17 mouse cellular contexts compared by ENCODE assay signal in genomic region chr8:88537081-88537480, GRCm38 (mm10). TPM values are rescaled to one million over a fixed set of nuclear protein-coding genes. Genes with fewer than 3 reads are reported as not detected.
A peak's percentile ranks its signal among the peaks of the same experiment; 100 is the strongest.
DNase-seq lines count a peak whose midpoint lies in the region; ATAC-seq and TF ChIP-seq lines count a peak whose summit lies in the region.
"Had no signal": no experiment of that assay in that cellular context is flagged by ENCODE, and none has a peak within 500 bp of the region (broad histone marks: within the 10 kb centered on the region; RNA-seq: fewer than 3 reads in every experiment).

No protein-coding gene starts in this region.

- peak overlapping the region; percentile 24; the same call in 1 of the 2 replicates for H3K27ac ChIP-seq in hindbrain, embryonic 12.5 days
- H3K27ac ChIP-seq in hindbrain, embryonic 11.5 days (ENCODE audit: low read depth, low read length): no peak overlapping the region
- peak overlapping the region; percentile 92 for H3K27ac ChIP-seq in lung, embryonic 16.5 days (ENCODE audit: low read length)
- H3K27ac ChIP-seq in intestine, embryonic 16.5 days (ENCODE audit: low read length): peak overlapping the region; percentile 39; the same call in 1 of the 2 replicates
- peak overlapping the region; percentile 63; the same call in 1 of the 2 replicates for H3K27ac ChIP-seq in stomach, postnatal 0 days (replicated peaks)

- H3K4me1 ChIP-seq in hindbrain, embryonic 12.5 days: peaks cover 17% of the 10 kb centered on the region; the same call in 1 of the 2 replicates
- H3K4me1 ChIP-seq in hindbrain, embryonic 11.5 days (replicated peaks; ENCODE audit: control insufficient read depth, insufficient read depth, low read length): 0 out of 2 replicates have a peak, but pooled peaks cover 2% of the 10 kb centered on the region
- peaks cover 31% of the 10 kb centered on the region for H3K4me1 ChIP-seq in lung, embryonic 16.5 days (replicated peaks; ENCODE audit: control insufficient read depth, insufficient read depth, low read length)
- peaks cover 9% of the 10 kb centered on the region for H3K4me1 ChIP-seq in intestine, embryonic 16.5 days (ENCODE audit: control insufficient read depth, insufficient read depth, low read length)
- no peaks in the 10 kb centered on the region; the same call in 1 of the 2 replicates for H3K4me1 ChIP-seq in stomach, postnatal 0 days (replicated peaks; ENCODE audit: control insufficient read depth, insufficient read depth)

- TF ChIP-seq CTCF in stomach, postnatal 0 days (IDR thresholded peaks at IDR 0.05; ENCODE audit: low read depth): no peak

- no peaks in the 10 kb centered on the region for H3K27me3 ChIP-seq in hindbrain, embryonic 12.5 days
- H3K27me3 ChIP-seq in hindbrain, embryonic 11.5 days (ENCODE audit: control insufficient read depth, insufficient read depth, low read length): no peaks in the 10 kb centered on the region
- no peaks in the 10 kb centered on the region for H3K27me3 ChIP-seq in lung, embryonic 16.5 days (ENCODE audit: control insufficient read depth, insufficient read depth, low read depth, low read length)
- no peaks in the 10 kb centered on the region for H3K27me3 ChIP-seq in intestine, embryonic 16.5 days (replicated peaks; ENCODE audit: control insufficient read depth, insufficient read depth, low read length)
- no peaks in the 10 kb centered on the region for H3K27me3 ChIP-seq in stomach, postnatal 0 days (ENCODE audit: control insufficient read depth, insufficient read depth, low read length)

- H3K36me3 ChIP-seq in hindbrain, embryonic 12.5 days: 0 out of 2 replicates have a peak, but pooled peaks cover 6% of the 10 kb centered on the region
- H3K36me3 ChIP-seq in hindbrain, embryonic 11.5 days (ENCODE audit: control insufficient read depth, insufficient read depth, low read length): no peaks in the 10 kb centered on the region
- 0 out of 2 replicates have a peak, but pooled peaks cover 2% of the 10 kb centered on the region for H3K36me3 ChIP-seq in lung, embryonic 16.5 days (ENCODE audit: control insufficient read depth, insufficient read depth, low read length)
- no peaks in the 10 kb centered on the region for H3K36me3 ChIP-seq in intestine, embryonic 16.5 days (ENCODE audit: control insufficient read depth, insufficient read depth, low read length)
- no peaks in the 10 kb centered on the region for H3K36me3 ChIP-seq in stomach, postnatal 0 days (ENCODE audit: control insufficient read depth, insufficient read depth, low read length)

- no peaks in the 10 kb centered on the region for H3K9me3 ChIP-seq in hindbrain, embryonic 12.5 days (replicated peaks)
- H3K9me3 ChIP-seq in hindbrain, embryonic 11.5 days (ENCODE audit: control insufficient read depth, low read length): no peaks in the 10 kb centered on the region
- no peaks in the 10 kb centered on the region for H3K9me3 ChIP-seq in lung, embryonic 16.5 days (ENCODE audit: control insufficient read depth, low read length)
- H3K9me3 ChIP-seq in intestine, embryonic 16.5 days (ENCODE audit: control insufficient read depth, low read length): no peaks in the 10 kb centered on the region
- no peaks in the 10 kb centered on the region for H3K9me3 ChIP-seq in stomach, postnatal 0 days (ENCODE audit: control insufficient read depth, low read length)

- ATAC-seq in hindbrain, embryonic 12.5 days (ENCODE audit: low FRiP score): no peak
- no peak for ATAC-seq in hindbrain, embryonic 11.5 days (ENCODE audit: low FRiP score)
- no peak for ATAC-seq in lung, embryonic 16.5 days (ENCODE audit: low read depth)
- no peak for ATAC-seq in intestine, embryonic 16.5 days
- ATAC-seq in stomach, postnatal 0 days (ENCODE audit: low FRiP score, low TSS enrichment): no peak
- ATAC-seq: CD4-positive, CD25-positive, alpha-beta regulatory T cell, adult 4 months had no signal

- intact Hi-C loops in left cerebral cortex, postnatal 36 days (cut with DNase I): no loop called here

- TF ChIP-seq EP300 in stomach, postnatal 0 days (optimal IDR thresholded peaks at IDR 0.05): no peak

- no peak overlapping the region for H3K4me2 ChIP-seq in hindbrain, embryonic 12.5 days (replicated peaks)
- H3K4me2 ChIP-seq in hindbrain, embryonic 11.5 days (replicated peaks; ENCODE audit: low read depth, low read length): no peak overlapping the region
- no peak overlapping the region for H3K4me2 ChIP-seq in lung, embryonic 16.5 days (ENCODE audit: low read depth, low read length)
- H3K4me2 ChIP-seq in intestine, embryonic 16.5 days (ENCODE audit: low read depth, low read length): no peak overlapping the region
- H3K4me2 ChIP-seq in stomach, postnatal 0 days (replicated peaks; ENCODE audit: low read depth): no peak overlapping the region

- H3K4me3 ChIP-seq in hindbrain, embryonic 12.5 days: no peak overlapping the region
- H3K4me3 ChIP-seq in hindbrain, embryonic 11.5 days (ENCODE audit: low read depth, low read length): no peak overlapping the region
- no peak overlapping the region for H3K4me3 ChIP-seq in lung, embryonic 16.5 days (ENCODE audit: low read length)
- no peak overlapping the region for H3K4me3 ChIP-seq in intestine, embryonic 16.5 days (ENCODE audit: low read length)
- no peak overlapping the region for H3K4me3 ChIP-seq in stomach, postnatal 0 days (ENCODE audit: low read depth, low read length)

- DNase-seq in hindbrain, embryonic 11.5 days (ENCODE audit: low spot score): no peak
- DNase-seq in lung, postnatal 14 days: no peak
- no peak for DNase-seq in stomach, postnatal 0 days (ENCODE audit: low spot score)
- no peak for DNase-seq in left cerebral cortex, postnatal 36 days (ENCODE audit: low spot score in 2 of 2)
- DNase-seq: cerebellum, adult 9-10 months; gastrocnemius, postnatal 10 days; kidney, adult 2 months; liver; midbrain, embryonic 14.5 days; right cerebral cortex, adult 18-20 months; thymus, adult 2 months had no signal

- WGBS in hindbrain, embryonic 12.5 days: 39% methylated on average over 2 of the region's 2 CpGs
- WGBS in hindbrain, embryonic 11.5 days: 38% methylated on average over 2 of the region's 2 CpGs
- 37% methylated on average over 2 of the region's 2 CpGs for WGBS in lung, embryonic 16.5 days
- WGBS in intestine, embryonic 16.5 days: 40% methylated on average over 2 of the region's 2 CpGs
- WGBS in stomach, postnatal 0 days: 27% methylated on average over 2 of the region's 2 CpGs

- H3K9ac ChIP-seq in hindbrain, embryonic 12.5 days: no peak overlapping the region
- H3K9ac ChIP-seq in hindbrain, embryonic 11.5 days (ENCODE audit: low read depth, low read length): no peak overlapping the region
- H3K9ac ChIP-seq in lung, embryonic 16.5 days (ENCODE audit: low read length): no peak overlapping the region
- no peak overlapping the region for H3K9ac ChIP-seq in intestine, embryonic 16.5 days (ENCODE audit: low read depth, low read length)
- no peak overlapping the region for H3K9ac ChIP-seq in stomach, postnatal 0 days (ENCODE audit: low read length)

RNA-seq across cellular contexts. Expression of gene Nkd1, which starts 15.9 kb away (rescaled TPM):
- 106 and 111 TPM in 2 replicates for polyA plus RNA-seq in hindbrain, embryonic 12.5 days (2016; fragmentation: Nextera tagmentation; extraction: Ambion mirVana)
- 83.1 and 89.8 TPM in 2 replicates for polyA plus RNA-seq in hindbrain, embryonic 11.5 days (2014; fragmentation: Nextera tagmentation; extraction: Ambion mirVana)
- polyA plus RNA-seq in lung, embryonic 16.5 days (2015; fragmentation: Nextera tagmentation; extraction: Ambion mirVana): 49.6 and 54.2 TPM in 2 replicates
- polyA plus RNA-seq in intestine, embryonic 16.5 days (2015; fragmentation: Nextera tagmentation; extraction: Ambion mirVana): 27.8 and 28.4 TPM in 2 replicates
- 57.4 and 58.8 TPM in 2 replicates for polyA plus RNA-seq in stomach, postnatal 0 days (2015; fragmentation: Nextera tagmentation; extraction: Ambion mirVana)
- 10 to 100 TPM; 18.8 to 18.9 TPM for total RNA-seq in left cerebral cortex, postnatal 36 days (2021)
- total RNA-seq: hematopoietic stem cell, adult 5-6 weeks; MEL had no signal
- polyA plus RNA-seq: CD4-positive, CD25-positive, alpha-beta regulatory T cell, adult 4 months had no signal
